Mouse (Mus musculus) left cerebral cortex, postnatal 10 days (tissue): ENCODE measurements around the gene Slc25a42. TPM values are rescaled to one million over a fixed set of nuclear protein-coding genes. Genes with fewer than 3 reads are reported as not detected.
A peak's percentile ranks its signal among the peaks of the same experiment; 100 is the strongest.

Source experiments
- DNase-seq, 2 experiments: peaks; one replicate each; pipeline ENCODE4 v3.0.0; 2021 to 2022; ENCODE audit warnings: low spot score in 2 of 2, mixed read lengths in 1 of 2; ENCODE audit errors: extremely low spot score in 1 of 2
- intact Hi-C: fragments of 180-260 bp; cut with DNase I; formaldehyde crosslinking; loops from one replicate; pipeline ENCODE4 v1.15.1; 2025
- total RNA-seq, 2 experiments: library from RNA; stranded (reverse); gene quantifications; 2 replicates each; pipeline ENCODE4 v1.2.3; 2021

Gene Slc25a42
- total RNA-seq, 2 experiments from 2014 or later, result 26.1 to 26.6 TPM

DNA sequence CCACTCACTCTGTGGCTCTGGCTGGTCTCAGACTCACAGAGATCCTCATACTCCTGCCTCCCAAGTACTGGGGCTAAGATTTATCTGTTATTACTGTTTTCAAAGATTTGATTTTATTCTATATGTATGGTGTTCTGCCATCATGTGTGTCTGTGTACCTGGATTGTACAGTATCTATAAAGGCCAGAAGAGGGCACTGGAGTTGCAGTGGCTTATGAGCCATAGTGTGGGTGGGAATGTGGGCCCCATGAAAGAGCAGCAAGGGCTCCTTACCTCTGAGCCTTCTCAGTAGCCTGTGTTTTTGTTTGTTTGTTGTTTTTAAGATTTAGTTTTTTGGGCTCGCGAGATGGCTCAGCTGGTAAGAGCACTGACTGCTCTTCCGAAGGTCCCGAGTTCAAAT lies 33.0 kb downstream of the Slc25a42 start:
- intact Hi-C loops, result no loop called here
- DNase-seq, result no peak

DNA sequence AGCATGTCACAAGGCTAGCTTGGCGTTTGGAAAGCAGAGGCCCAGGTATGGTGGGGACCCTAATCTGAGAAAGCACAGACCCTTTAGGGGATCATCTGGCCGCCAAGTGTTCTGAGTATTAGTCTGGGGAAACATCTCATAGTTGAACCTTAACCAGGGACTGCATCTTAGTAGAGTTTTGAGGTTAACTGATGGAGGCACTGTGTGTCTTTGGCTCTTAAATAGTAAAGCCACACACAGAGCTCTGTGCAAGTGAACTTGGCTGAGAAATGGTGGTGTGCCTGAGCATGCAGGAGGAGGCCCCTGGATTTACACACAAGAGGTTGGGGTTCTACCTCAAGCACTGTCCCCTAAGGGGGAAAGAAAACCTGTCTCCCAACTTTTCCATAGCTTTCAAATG lies 33.9 kb downstream of the Slc25a42 start:
- intact Hi-C loops, result no loop called here

DNA sequence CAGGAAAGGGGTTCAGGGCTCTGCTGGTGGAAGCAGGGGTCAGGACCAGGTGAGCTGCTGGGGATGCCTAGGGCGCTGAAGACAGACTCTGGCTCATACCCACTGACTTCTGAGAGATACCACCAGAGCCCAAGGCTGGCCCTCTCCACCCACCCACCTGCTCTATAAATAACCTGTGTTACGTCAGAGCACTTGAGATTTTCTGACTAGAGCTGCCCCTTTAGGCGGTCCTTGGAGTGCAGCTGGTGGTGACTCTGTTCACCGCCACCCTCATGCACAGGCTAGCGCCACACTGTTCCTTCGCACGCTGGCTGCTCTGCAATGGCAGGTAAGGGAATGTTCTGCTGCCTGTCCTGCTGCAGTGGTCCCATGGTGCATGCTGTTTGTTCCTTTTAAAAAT lies 38.0 kb downstream of the Slc25a42 start:
- intact Hi-C loops, result no loop called here
- DNase-seq, result no peak

More for the DNA sequence above, 33.9 kb downstream of the Slc25a42 start:
- DNase-seq, result no peak

DNA sequence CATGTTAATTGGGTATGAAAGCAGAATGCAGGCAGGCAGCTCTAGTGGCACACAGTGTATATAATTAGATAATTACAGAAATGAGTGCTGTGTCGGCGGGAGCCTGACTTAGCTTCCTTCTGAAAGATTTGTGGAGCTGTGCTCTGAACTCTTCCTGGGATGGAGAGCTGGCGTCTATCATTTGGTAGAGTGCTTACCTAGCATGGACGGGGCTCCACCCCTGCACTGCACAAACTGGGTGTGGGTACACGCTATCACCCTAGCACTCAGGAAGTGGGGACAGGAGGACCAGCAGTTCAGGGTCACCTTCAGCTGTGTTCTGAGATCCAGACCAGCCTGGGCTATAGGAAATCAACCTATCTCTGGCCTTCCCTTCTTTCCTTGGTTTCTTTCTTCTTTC lies 38.8 kb downstream of the Slc25a42 start:
- no peak for DNase-seq
- intact Hi-C loops, result no loop called here

DNA sequence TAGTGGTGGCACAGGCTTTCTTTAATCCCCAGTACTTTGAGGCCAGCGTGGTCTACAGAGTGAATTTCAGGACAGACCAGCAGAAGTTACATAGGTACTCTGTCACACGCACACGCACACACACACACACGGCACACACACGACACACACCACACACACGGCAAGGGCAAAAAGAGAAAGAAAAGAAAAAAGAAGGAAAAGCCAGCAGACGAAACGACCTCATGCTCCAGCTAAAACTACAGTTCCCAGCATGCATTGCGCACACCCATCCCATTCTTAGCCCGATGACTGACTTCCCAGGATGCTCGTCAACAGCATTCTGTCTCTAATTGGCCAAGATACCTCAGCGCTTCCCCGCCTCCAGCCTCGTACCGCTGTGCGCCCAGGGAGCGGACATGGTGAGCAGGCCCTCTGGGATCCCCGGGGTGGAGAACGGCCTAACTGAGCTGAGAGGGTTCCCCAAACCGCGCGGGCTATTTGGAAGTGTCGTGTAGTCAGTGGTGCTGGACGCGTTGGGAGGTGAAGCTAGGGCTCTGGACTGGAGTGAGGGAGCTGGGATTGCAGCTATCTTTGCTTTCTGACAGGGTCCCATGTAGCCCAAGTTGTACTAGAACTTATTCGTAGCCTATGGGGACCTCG lies 39.9 kb downstream of the Slc25a42 start, which contains the start of gene Tmem161a:
Tmem161a (plus strand) TSS at position 314 of the 639 bp plus-strand sequence.
- intact Hi-C loops, result no loop called here
- DNase-seq, result peak; percentile 93 to 94

DNA sequence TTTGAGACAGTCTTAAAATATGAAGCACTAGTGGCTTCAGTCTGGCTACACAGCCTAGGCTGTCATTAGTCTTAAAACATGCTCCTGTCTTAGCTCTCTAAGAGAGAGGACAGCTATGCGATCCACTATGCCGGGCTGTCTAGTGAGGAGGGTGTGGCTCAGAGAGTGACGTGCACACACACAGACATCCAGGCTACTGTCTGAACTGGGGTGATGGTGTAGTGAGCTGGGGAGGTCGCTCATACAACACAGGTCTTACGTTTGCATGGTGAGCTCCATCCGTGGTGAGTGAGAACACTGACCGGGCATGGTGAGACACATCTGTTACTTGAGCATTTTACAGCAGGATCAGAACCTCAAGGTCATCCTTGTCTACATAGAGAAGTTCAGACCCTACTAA lies 40.9 kb downstream of the Slc25a42 start:
- DNase-seq, result no peak
- intact Hi-C loops, result no loop called here

DNA sequence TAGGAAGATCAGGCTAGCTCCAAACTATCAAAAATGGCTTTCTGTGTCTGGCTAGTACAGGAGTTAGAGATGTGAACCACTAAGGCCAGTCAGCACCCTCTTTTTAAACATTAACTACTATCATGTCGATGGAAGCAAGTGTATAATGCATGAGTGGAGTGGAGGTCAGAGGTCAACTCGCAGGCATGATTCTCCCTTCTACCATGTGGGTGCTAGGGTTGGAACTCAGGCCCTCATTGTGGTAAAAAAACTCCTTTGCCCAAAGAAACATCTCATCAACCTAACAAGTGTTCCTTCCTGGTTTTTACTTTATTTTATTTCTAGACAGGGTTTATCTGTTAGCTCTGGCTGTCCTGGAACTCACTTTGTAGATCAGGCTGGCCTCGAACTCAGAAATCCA lies 41.4 kb downstream of the Slc25a42 start:
- no peak for DNase-seq
- intact Hi-C loops, result no loop called here

DNA sequence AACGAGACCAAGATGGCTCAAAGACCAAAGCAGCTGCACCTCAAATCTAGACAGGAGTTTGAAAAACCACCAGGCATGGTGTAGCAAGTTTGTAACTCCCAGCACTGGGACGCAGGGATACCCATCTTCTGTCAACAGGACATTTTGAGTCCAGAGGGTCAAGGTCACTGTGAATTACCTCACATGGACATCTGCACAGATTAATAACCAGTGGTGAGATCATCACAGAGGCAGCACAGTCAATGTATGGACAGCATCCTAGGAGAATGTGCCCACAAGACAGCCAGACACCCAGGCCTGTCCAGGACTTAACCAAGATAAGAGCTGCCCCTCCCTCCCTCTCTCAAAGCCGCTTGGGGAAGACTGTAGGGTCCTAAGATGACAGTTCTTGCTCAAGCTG lies 42.0 kb downstream of the Slc25a42 start:
- intact Hi-C loops, result no loop called here
- DNase-seq, result no peak

DNA sequence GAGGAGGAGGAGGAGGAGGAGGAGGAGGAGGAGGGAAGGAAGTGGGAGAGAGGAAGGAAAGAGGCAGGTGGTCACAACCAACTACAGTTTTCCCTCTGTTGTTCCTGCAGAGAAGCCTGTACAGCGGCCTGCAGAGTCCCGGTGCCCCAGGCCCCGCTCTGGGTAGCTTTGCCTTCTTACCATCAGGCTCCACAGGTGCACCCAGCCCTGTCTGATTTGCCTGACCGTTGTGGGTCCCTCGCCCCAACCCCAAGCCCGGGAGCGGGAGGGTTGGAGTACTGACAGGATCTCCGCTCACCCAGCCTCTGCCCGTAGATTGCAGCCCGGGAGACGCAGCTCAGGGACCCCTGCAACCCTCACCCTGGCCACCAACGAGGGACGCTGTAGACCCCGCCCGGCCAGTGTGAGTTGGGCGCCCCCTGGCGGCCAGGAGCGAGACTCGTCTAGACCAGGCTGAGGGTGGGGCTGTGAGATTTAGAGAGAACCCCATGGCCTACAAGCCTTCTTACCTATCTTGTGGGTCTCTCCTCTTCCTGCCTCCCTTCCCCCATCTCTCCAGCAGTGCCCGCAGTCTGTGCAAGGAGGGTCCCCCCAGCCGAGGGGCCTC lies 45.5 kb downstream of the Slc25a42 start:
- intact Hi-C loops, result loop anchor here (5.0 to 10.0 kb wide), 3 partner anchors 34 to 252 kb away; partner anchors contain the start of gene Nr2c2ap
- peak in 1 of 2 experiments; percentile 75 for DNase-seq

DNA sequence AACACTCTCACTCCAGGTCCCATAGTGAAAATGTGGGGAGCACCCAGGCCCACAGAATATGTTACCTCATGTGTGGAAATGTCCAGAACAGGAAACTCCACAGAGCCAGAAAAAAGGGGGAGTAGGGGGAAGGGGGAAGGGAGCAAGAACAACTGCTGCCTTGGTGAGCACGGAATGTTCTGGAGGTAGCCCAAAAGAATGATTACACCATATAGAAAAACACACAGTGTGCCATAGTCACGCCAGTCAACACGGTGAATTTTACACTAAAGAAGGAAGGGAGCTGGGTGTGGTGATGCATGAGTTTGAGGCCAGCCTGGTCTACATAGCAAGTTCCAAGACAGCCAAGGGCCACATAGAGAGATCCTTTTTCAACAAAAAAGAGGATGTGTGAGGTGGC lies 48.8 kb downstream of the Slc25a42 start:
- DNase-seq, result no peak
- intact Hi-C loops, result loop anchor here (10.0 kb wide), 1 partner anchor 249 kb away; no protein-coding TSS in a partner anchor

DNA sequence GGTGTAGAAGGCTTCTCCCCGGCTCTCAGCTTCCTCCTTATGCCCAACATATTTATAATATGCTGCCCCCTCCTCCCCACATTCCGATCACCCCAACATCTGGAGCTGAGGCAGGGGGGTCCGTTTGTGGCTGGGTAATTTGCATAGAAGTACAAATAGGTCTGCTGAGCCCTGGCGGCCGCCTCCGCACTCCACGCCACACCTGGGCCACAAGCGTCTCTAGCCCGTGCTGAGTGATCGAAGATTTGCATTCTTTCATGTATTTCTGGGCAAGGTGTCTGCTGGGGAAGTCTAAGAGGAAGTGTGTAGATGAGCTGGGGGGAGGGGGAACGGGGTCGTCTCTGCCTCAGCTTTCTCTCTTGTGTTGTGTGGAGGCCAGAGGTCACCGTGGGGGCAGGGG lies 52.1 kb downstream of the Slc25a42 start:
- no peak for DNase-seq
- intact Hi-C loops, result loop anchor here (10.0 kb wide), 1 partner anchor 245 kb away; no protein-coding TSS in a partner anchor

DNA sequence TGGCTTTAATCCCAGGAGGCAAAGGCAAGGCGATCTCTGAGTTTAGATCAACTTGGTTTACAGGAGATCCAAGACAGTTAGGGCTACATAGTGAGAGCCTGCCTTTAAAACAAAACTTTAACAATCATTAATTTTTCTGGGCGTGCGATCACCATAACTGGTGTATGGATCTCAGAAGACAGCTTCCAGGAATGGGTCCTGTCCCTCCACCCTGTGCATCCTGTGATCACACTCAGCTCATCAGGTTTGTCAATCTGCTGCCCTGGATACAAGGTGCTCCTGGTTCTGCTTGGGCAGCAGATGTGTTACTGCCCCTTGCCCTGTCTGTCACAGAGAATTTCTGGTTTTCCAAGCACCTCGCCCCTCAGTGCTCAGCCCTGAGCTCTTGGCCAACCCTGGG lies 52.9 kb downstream of the Slc25a42 start:
- intact Hi-C loops, result no loop called here
- DNase-seq, result no peak

DNA sequence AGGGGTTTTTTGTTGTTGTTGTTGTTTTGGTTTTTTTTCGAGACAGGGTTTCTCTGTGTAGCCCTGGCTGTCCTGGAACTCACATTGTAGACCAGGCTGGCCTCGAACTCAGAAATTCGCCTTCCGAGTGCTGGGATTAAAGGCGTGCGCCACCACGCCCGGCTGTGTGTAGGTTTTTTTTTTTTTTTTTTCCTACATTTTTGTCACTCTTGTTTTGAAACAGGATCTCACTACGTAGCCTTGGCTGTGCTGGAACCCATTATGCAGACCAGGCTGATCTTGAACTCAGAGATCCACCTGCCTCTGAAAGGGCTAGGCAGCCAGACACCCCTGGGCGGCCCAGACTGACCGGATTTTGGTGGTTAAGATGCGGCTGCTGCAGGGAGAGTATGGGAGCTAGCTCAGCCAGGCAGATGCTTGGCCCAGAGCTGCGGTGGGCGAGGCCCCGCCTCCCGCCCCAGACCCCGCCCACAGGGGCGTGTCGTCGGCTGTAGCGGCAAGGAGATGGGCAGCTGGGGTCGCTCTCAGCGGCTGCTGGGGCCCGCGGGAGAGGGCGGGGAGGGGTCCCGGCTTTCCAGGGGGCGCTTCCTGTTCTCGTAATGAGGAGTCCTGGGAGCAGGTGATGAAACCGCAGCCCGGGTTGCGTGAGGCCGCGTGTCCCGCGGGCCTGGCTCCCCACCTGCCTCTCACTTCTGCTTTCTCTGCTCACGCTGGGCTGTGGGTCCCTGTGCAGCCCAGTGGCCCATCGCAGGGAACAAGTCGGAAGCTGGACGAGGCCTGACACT lies 53.8 kb downstream of the Slc25a42 start:
- peak; percentile 38 to 83 for DNase-seq
- intact Hi-C loops, result no loop called here

DNA sequence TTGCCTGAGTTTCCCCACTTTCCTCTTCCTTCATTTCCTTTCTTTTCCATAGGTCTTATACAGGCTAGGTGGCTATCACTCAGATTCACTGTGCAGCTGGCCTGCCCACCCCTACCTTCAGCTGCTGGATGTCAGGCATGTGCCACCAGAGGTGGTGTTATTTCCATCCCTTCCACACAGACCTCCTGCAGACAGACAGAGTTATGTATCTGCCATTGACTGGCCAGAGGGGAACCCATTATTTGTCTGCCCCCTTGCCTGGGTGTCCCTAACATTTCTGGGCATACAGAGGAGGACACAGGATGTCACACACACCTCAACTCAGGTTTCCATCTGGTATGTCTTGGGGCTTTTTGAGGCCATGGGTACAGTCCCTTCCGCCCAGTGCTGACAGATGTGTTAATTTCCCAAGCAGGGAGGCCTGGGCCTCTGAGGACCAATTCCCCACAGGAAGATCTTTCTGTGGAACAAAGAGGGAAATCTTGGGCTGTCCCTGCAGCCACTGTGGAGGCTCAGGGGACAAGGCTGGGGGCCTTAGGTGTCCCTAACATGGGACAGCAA lies 54.8 kb downstream of the Slc25a42 start:
- no peak for DNase-seq
- intact Hi-C loops, result no loop called here

DNA sequence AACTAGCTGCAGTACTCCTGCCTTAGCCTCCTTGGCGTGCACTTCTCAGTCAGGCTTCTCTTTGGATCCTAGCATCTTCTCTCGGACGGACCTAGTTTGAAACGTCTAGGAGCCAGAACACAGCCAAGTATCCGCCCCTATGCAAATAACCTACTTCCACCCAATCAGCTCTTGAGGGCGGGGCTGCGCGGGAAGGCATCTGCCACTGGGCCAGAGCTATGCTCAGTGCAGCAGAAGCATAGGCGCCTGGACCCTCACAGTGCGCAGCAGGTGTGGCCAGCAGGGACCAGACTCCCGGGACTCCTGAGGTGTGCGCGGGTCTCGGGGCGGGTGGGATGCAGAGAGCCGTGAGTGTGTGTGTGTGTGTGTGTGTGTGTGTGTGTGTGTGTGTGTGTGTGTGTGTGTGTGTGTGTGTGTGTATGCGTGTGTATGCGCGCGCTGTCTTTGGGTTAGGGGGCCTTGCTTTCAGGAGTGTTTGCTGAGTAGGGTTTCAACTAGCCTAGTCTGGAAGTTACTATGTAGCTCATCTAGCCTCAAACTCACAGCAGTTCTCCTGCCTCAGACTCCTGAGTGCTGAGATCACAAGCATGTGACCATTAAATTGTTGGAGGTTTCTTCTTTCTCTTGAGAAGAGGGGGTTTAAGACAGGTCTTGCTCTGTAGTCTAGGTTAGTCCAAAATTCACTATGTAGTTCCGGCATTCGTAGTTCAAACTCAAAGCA lies 59.4 kb downstream of the Slc25a42 start:
- intact Hi-C loops, result no loop called here
- DNase-seq, result peak; percentile 55 to 86

DNA sequence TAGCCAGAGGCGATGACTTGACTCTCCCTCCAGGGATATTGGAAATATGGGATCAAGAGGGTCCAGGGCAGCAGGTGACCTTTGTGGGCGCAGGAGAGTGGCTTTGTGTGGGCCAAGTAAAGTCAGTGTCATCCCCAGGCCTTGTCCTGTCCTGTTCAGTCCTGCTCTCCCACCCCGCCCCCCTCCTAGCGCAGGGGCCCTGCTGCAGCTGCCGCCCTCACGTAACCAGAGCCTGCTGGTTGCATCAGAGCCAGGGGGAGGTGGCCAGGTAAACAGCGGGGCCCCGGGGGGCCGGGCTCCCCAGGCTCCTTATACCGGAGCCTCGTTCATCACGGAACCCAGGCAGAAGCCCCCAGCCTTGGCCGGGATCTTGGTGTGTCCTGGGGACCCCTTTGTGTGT lies 61.9 kb downstream of the Slc25a42 start:
- intact Hi-C loops, result no loop called here
- no peak for DNase-seq

DNA sequence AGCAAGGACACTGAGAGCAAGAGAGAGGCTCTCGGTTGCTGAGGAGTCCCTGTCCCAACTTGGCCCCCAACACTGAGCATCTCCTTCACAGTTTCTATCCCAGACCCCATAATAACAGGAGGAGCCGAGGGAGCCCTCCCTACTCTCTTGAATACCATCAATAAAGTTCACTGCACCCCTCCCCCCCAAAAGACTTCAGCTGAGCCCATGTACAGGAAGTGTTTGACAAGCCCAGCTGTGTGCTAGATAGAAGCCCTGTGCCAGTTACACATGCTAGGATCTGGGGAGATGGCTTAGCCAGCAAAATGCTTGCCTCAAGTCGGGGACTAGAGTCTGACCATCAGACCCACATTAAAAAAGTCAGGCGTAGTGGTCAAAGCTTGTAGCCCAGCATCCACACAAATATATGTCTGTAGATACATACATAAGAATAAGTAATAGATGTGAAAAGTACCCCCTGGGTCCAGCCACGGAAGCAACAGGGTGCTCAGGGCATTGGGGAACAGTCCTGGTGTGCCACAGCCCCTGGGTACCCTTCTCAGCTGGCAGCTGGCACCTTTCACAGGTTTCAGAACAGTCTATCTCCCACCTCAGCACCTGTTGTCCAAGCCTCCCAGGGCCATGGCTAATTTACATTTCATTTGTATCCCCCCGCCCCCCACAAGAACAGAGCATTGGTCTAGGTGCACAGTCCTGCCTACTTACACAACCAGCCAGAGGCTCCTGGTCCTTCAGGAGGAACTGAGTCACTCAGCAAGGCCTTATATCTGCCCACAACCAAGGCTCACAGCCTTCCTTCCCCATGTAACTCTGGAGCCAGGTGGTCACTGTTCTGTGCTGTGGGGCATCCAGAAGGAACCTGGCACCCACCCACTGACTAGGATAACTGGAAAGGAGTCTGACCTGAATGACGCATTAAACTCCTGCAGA lies 64.2 kb downstream of the Slc25a42 start:
- no peak for DNase-seq
- intact Hi-C loops, result no loop called here

DNA sequence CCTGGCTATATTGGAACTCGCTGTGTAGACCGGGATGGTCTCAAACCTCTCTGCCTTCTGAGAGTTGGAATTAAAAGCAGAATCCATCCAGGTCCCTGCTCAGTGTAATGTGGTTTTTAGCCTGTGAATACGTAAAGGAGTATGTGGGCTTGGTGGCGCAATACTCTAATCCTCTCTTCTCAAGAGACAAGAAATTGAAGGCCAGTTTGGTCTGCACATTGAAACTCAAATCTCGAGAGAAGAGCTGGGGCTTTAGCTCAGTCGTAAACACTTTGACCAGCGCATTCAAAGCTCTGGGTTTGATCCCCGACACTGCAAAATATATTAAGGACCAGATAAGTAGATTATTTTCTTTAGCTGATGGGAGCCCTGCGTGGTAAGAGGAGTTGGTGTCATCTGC lies 72.1 kb downstream of the Slc25a42 start:
- intact Hi-C loops, result no loop called here
- DNase-seq, result no peak
